Comparison of ENCODE assay signal across 24 mouse cellular contexts in genomic region chr2:76965542-76965941, GRCm38 (mm10). TPM values are rescaled to one million over a fixed set of nuclear protein-coding genes. Genes with fewer than 3 reads are reported as not detected.
A peak's percentile ranks its signal among the peaks of the same experiment; 100 is the strongest.
DNase-seq lines count a peak whose midpoint lies in the region; ATAC-seq and TF ChIP-seq lines count a peak whose summit lies in the region.
"Had no signal": no experiment of that assay in that cellular context is flagged by ENCODE, and none has a peak within 500 bp of the region (broad histone marks: within the 10 kb centered on the region; RNA-seq: fewer than 3 reads in every experiment).

No protein-coding gene starts in this region.

- H3K9ac ChIP-seq in heart, adult 2 months (ENCODE audit: low read depth, low read length) = no peak overlapping the region
- H3K9ac ChIP-seq: embryonic facial prominence, embryonic 12.5 days; forebrain, embryonic 12.5 days had no signal

- no peak for DNase-seq in heart, adult 2 months
- no peak for DNase-seq in heart, adult 18-20 months
- no peak for DNase-seq in testis, postnatal 10 days (ENCODE audit: low spot score)
- DNase-seq: adrenal gland, adult 8-10 months; adrenal gland, postnatal 14 days; adrenal gland, postnatal 36 days; cerebellum, adult 11-12 months; cerebellum, adult 2 months; cerebellum, adult 9-10 months; cerebellum, postnatal 10 days; cerebellum, postnatal 25 days had no signal

- H3K27ac ChIP-seq in heart, adult 2 months = no peak overlapping the region
- no peak overlapping the region for H3K27ac ChIP-seq in testis, adult 2 months (ENCODE audit: control insufficient read depth, insufficient read depth, low read depth, low read length)
- H3K27ac ChIP-seq: embryonic facial prominence, embryonic 10.5 days; embryonic facial prominence, embryonic 12.5 days; forebrain, embryonic 10.5 days; forebrain, embryonic 12.5 days had no signal

- ATAC-seq in erythroblast, adult 5-6 weeks (replicated peaks; ENCODE audit: low FRiP score, poor library complexity, severe bottlenecking) = no peak
- ATAC-seq: activated CD4-positive, CD25-positive, alpha-beta regulatory T cell, adult 4 months; forebrain, embryonic 14.5 days; forebrain, embryonic 16.5 days; Patski had no signal

- TF ChIP-seq CTCF in heart, adult 2 months (IDR thresholded peaks at IDR 0.05) = no peak
- TF ChIP-seq CTCF in testis, adult 2 months (IDR thresholded peaks at IDR 0.05; ENCODE audit: control insufficient read depth, insufficient read depth, insufficient replicate concordance, low read depth, low read length) = no peak

- no peaks in the 10 kb centered on the region for H3K79me2 ChIP-seq in heart, adult 2 months (replicated peaks; ENCODE audit: control insufficient read depth, insufficient read depth, low read length)
- H3K79me2 ChIP-seq in myocyte (ENCODE audit: control insufficient read depth, insufficient read depth) = no peaks in the 10 kb centered on the region

- 61% methylated on average over 7 of the region's 7 CpGs for whole genome bisulfite sequencing in heart, adult 2 months

- H3K4me3 ChIP-seq in heart, adult 2 months = no peak overlapping the region
- peak overlapping the region; percentile 49 for H3K4me3 ChIP-seq in testis, adult 2 months (ENCODE audit: control insufficient read depth, low read depth, low read length)
- H3K4me3 ChIP-seq in myocyte = no peak overlapping the region
- H3K4me3 ChIP-seq: embryonic facial prominence, embryonic 10.5 days; embryonic facial prominence, embryonic 12.5 days; erythroblast, embryonic 14.5 days; forebrain, embryonic 10.5 days; forebrain, embryonic 12.5 days had no signal

- peak; percentile 43; the same call in 1 of the 2 replicates for TF ChIP-seq POLR2A in heart, adult 2 months (IDR thresholded peaks at IDR 0.05; ENCODE audit: insufficient read depth, low read depth, low read length)
- TF ChIP-seq POLR2A in testis, adult 2 months (IDR thresholded peaks at IDR 0.05; ENCODE audit: control insufficient read depth, low read depth, low read length) = no peak
- peak; percentile 52 for TF ChIP-seq POLR2A in myocyte (IDR thresholded peaks at IDR 0.05; ENCODE audit: insufficient read length, low read depth)

- no peak overlapping the region for H3K4me2 ChIP-seq in myocyte (ENCODE audit: low read depth)
- H3K4me2 ChIP-seq: embryonic facial prominence, embryonic 12.5 days; forebrain, embryonic 12.5 days had no signal

- H3K36me3 ChIP-seq in heart, adult 2 months (ENCODE audit: control insufficient read depth, insufficient read depth, low read length) = peaks cover 47% of the 10 kb centered on the region
- H3K36me3 ChIP-seq in testis, adult 2 months (ENCODE audit: control insufficient read depth, insufficient read depth, low read length) = no peaks in the 10 kb centered on the region
- H3K36me3 ChIP-seq in myocyte (ENCODE audit: control insufficient read depth, insufficient read depth) = peaks cover 78% of the 10 kb centered on the region
- H3K36me3 ChIP-seq: embryonic facial prominence, embryonic 10.5 days; embryonic facial prominence, embryonic 12.5 days; forebrain, embryonic 10.5 days; forebrain, embryonic 12.5 days; G1E had no signal

- H3K27me3 ChIP-seq in heart, adult 2 months (ENCODE audit: control insufficient read depth, insufficient read depth, low read length) = no peaks in the 10 kb centered on the region
- H3K27me3 ChIP-seq in testis, adult 2 months (ENCODE audit: control insufficient read depth, insufficient read depth, low read length) = no peaks in the 10 kb centered on the region
- H3K27me3 ChIP-seq in myocyte (ENCODE audit: control insufficient read depth, insufficient read depth, insufficient read length) = no peaks in the 10 kb centered on the region
- H3K27me3 ChIP-seq: embryonic facial prominence, embryonic 12.5 days; forebrain, embryonic 12.5 days had no signal

- intact Hi-C loops in heart, adult 2 months (cut with DNase I) = no loop called here

- no peak overlapping the region for H3ac ChIP-seq in myocyte (ENCODE audit: control insufficient read depth, insufficient read length)

- no peak for TF ChIP-seq EP300 in heart, adult 2 months (IDR thresholded peaks at IDR 0.05; ENCODE audit: insufficient read depth, low read depth, low read length)

- no peaks in the 10 kb centered on the region for H3K4me1 ChIP-seq in heart, adult 2 months (ENCODE audit: control insufficient read depth, insufficient read depth, low read length)
- H3K4me1 ChIP-seq in testis, adult 2 months (ENCODE audit: control insufficient read depth, insufficient read depth, low read length) = no peaks in the 10 kb centered on the region
- H3K4me1 ChIP-seq: embryonic facial prominence, embryonic 10.5 days; embryonic facial prominence, embryonic 12.5 days; forebrain, embryonic 10.5 days; forebrain, embryonic 12.5 days had no signal

TF ChIP-seq in myocyte, 11 proteins besides CTCF, POLR2A, EP300 and RAD21:
- TF ChIP-seq TCF3 (IDR thresholded peaks at IDR 0.05; ENCODE audit: insufficient read length, low read depth) (no peak), CEBPB (IDR thresholded peaks at IDR 0.05; ENCODE audit: insufficient read depth, poor library complexity, severe bottlenecking) (no peak), USF1 (IDR thresholded peaks at IDR 0.05; ENCODE audit: low read depth) (no peak), REST (IDR thresholded peaks at IDR 0.05; ENCODE audit: insufficient read depth, insufficient read length) (no peak), POLR2AphosphoS2 (IDR thresholded peaks at IDR 0.05; ENCODE audit: insufficient read length, low read depth) (peak; percentile 83), MYOG (IDR thresholded peaks at IDR 0.05; ENCODE audit: control insufficient read depth in 1 of 3, insufficient read depth in 1 of 3, insufficient read length in 2 of 3, low read depth in 2 of 3) (no peak), E2F4 (IDR thresholded peaks at IDR 0.05; ENCODE audit: insufficient read depth) (no peak), SRF (IDR thresholded peaks at IDR 0.05; ENCODE audit: control insufficient read depth, insufficient read length, low read depth) (no peak)
TF ChIP-seq in myocyte: peak in this region for 1.

RNA-seq across cellular contexts. Expression of gene Ttn, which starts 16.8 kb away (rescaled TPM):
- total RNA-seq in heart, adult 2 months (2021) = 1,000 to 10,000 TPM; 2,567 to 3,090 TPM
- 88.4 and 181 TPM in 2 replicates for polyA plus RNA-seq in heart, adult 2 months (2012; rRNA removed)
- total RNA-seq in heart, adult 18-20 months (2021) = 1,000 to 10,000 TPM; 2,666 to 2,843 TPM
- 0.16 and 0.46 TPM in 2 replicates for polyA plus RNA-seq in testis, adult 2 months (2012; rRNA removed)
- 24.2 TPM for polyA plus RNA-seq in myocyte (2012; fragmentation: generic; extraction: Trizol)
- total RNA-seq in erythroblast, adult 5-6 weeks (2015; ENCODE audit: low replicate concordance) = not detected in 2 replicates
- total RNA-seq in erythroblast, adult 5-6 weeks (2017; ENCODE audit: low replicate concordance) = under 0.01 and 0.14 TPM in 2 replicates
- polyA plus RNA-seq: G1E had no signal

Comparison
In these comparisons a context has a peak if more than half of its experiments do, and no peak if none do; other contexts are left out.
1. RNA of gene Ttn, which starts 16.8 kb away (total RNA-seq): 2,567 to 3,090 TPM in heart, adult 2 months and 2,666 to 2,843 TPM in heart, adult 18-20 months; under 0.01 to 0.14 TPM in erythroblast, adult 5-6 weeks; every median in the first group is over 1,000 times any median in the second.